Mouse (Mus musculus) megakaryocyte, embryonic 14.5 days (primary cell): ENCODE measurements around the gene Sh3d19.

ENCODE experiments used
- FLI1 ChIP-seq: IDR thresholded peaks from 2 replicates; pipeline ENCODE4 v1.6.1; 2012; ENCODE audit warnings: low read length, inconsistent platforms, mixed read lengths
- GATA1 ChIP-seq: IDR thresholded peaks from 3 replicates; pipeline ENCODE4 v1.6.1; 2012; ENCODE audit warnings: mixed read lengths, low read length, inconsistent platforms, borderline replicate concordance

DNA sequence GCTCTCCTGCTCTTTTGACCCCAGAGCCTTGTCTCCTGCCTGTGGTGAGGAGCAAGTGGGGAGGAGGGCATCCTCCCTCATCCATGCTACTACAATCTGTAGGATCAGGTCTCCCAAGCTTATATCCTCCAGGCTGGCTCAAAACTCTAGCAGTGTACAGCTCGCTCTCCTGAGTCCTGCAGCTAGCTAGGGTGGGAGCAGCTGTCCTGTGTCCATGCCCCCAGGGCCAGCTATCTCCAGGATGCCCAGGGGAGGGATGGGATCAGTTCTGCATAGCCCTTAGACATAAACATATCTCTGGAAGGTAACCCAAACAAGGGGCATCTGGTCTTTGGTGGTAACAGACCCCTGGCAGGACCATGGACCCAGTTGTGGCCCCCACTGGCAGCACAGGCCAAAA, 11.2 kb upstream of the Sh3d19 start:
- TF ChIP-seq GATA1: no peak
- TF ChIP-seq FLI1: no peak
